Mouse (Mus musculus): ENCODE results near the gene Rnf111. TPM values are rescaled to one million over a fixed set of nuclear protein-coding genes. Genes with fewer than 3 reads are reported as not detected.
A peak's percentile ranks its signal among the peaks of the same experiment; 100 is the strongest.

The Rnf111 gene
- polyA plus RNA-seq, 1 experiment = 9.9 TPM

GRCm38 (mm10) chr9:70510998-70511583, 7.6 kb upstream of the Rnf111 start:
- Histone ChIP-seq H3K4me2 (ENCODE audit: low read depth) (no peak overlapping the region), H3K79me2 (ENCODE audit: control insufficient read depth, insufficient read depth) (no peaks in the 10 kb centered on the region), H3K27me3 (ENCODE audit: control insufficient read depth, insufficient read depth, insufficient read length) (peaks cover 22% of the 10 kb centered on the region), H3K36me3 (ENCODE audit: control insufficient read depth, insufficient read depth) (no peaks in the 10 kb centered on the region), H3ac (ENCODE audit: control insufficient read depth, insufficient read length) (no peak overlapping the region), H3K4me3 (no peak overlapping the region)
- TF ChIP-seq SRF (IDR thresholded peaks at IDR 0.05; ENCODE audit: control insufficient read depth, insufficient read length, low read depth) = no peak

GRCm38 (mm10) chr9:70509906-70510525, 6.5 kb upstream of the Rnf111 start:
- no peak for TF ChIP-seq CEBPB (IDR thresholded peaks at IDR 0.05; ENCODE audit: insufficient read depth, poor library complexity, severe bottlenecking)
- TF ChIP-seq MYOD1 (IDR thresholded peaks at IDR 0.05; ENCODE audit: control insufficient read depth in 1 of 3, insufficient read length in 2 of 3, low read depth in 2 of 3) = no peak
- TF ChIP-seq POLR2AphosphoS2 (IDR thresholded peaks at IDR 0.05; ENCODE audit: insufficient read length, low read depth) = no peak
- TF ChIP-seq MYOG (IDR thresholded peaks at IDR 0.05; ENCODE audit: control insufficient read depth in 1 of 3, insufficient read depth in 1 of 3, insufficient read length in 2 of 3, low read depth in 2 of 3) = no peak
- TF ChIP-seq TCF12 (IDR thresholded peaks at IDR 0.05; ENCODE audit: insufficient read depth, poor library complexity, severe bottlenecking) = no peak
- no peak for TF ChIP-seq E2F4 (IDR thresholded peaks at IDR 0.05; ENCODE audit: insufficient read depth)
- no peak for TF ChIP-seq TCF3 (IDR thresholded peaks at IDR 0.05; ENCODE audit: insufficient read length, low read depth)
- TF ChIP-seq POLR2A (IDR thresholded peaks at IDR 0.05; ENCODE audit: insufficient read length, low read depth) = no peak
- no peak for TF ChIP-seq MAX (IDR thresholded peaks at IDR 0.05; ENCODE audit: low read depth)
- no peak for TF ChIP-seq USF1 (IDR thresholded peaks at IDR 0.05; ENCODE audit: low read depth)
- H3K79me2 ChIP-seq (ENCODE audit: control insufficient read depth, insufficient read depth) = no peaks in the 10 kb centered on the region
- peaks cover 22% of the 10 kb centered on the region for H3K27me3 ChIP-seq (ENCODE audit: control insufficient read depth, insufficient read depth, insufficient read length)
- no peaks in the 10 kb centered on the region for H3K36me3 ChIP-seq (ENCODE audit: control insufficient read depth, insufficient read depth)
- H3K4me2 ChIP-seq (ENCODE audit: low read depth) = no peak overlapping the region
- H3ac ChIP-seq (ENCODE audit: control insufficient read depth, insufficient read length) = no peak overlapping the region
- H3K4me3 ChIP-seq = no peak overlapping the region

GRCm38 (mm10) chr9:70506787-70507186, 3.3 kb upstream of the Rnf111 start:
- no peaks in the 10 kb centered on the region for H3K36me3 ChIP-seq (ENCODE audit: control insufficient read depth, insufficient read depth)
- H3K4me2 ChIP-seq (ENCODE audit: low read depth) = no peak overlapping the region
- H3K4me3 ChIP-seq = no peak overlapping the region
- peaks cover 13% of the 10 kb centered on the region for H3K79me2 ChIP-seq (ENCODE audit: control insufficient read depth, insufficient read depth)
- peaks cover 10% of the 10 kb centered on the region for H3K27me3 ChIP-seq (ENCODE audit: control insufficient read depth, insufficient read depth, insufficient read length)
- no peak for TF ChIP-seq TCF3 (IDR thresholded peaks at IDR 0.05; ENCODE audit: insufficient read length, low read depth)
- TF ChIP-seq MYOD1 (IDR thresholded peaks at IDR 0.05; ENCODE audit: control insufficient read depth in 1 of 3, insufficient read length in 2 of 3, low read depth in 2 of 3) = peak in 1 of 3 experiments; percentile 59
- H3ac ChIP-seq (ENCODE audit: control insufficient read depth, insufficient read length) = no peak overlapping the region

- Histone ChIP-seq H3K36me3 (ENCODE audit: control insufficient read depth, insufficient read depth) (no peaks in the 10 kb centered on the region), H3K27me3 (ENCODE audit: control insufficient read depth, insufficient read depth, insufficient read length) (peaks cover 10% of the 10 kb centered on the region), H3K4me2 (ENCODE audit: low read depth) (no peak overlapping the region), H3K4me3 (no peak overlapping the region), H3K79me2 (ENCODE audit: control insufficient read depth, insufficient read depth) (peaks cover 19% of the 10 kb centered on the region), H3ac (ENCODE audit: control insufficient read depth, insufficient read length) (no peak overlapping the region)
- no peak for TF ChIP-seq USF1 (IDR thresholded peaks at IDR 0.05; ENCODE audit: low read depth)
- no peak for TF ChIP-seq POLR2AphosphoS2 (IDR thresholded peaks at IDR 0.05; ENCODE audit: insufficient read length, low read depth)
- no peak for TF ChIP-seq REST (IDR thresholded peaks at IDR 0.05; ENCODE audit: insufficient read depth, insufficient read length)
- no peak for TF ChIP-seq POLR2A (IDR thresholded peaks at IDR 0.05; ENCODE audit: insufficient read length, low read depth)
- no peak for TF ChIP-seq MYOD1 (IDR thresholded peaks at IDR 0.05; ENCODE audit: control insufficient read depth in 1 of 3, insufficient read length in 2 of 3, low read depth in 2 of 3)
- TF ChIP-seq CEBPB (IDR thresholded peaks at IDR 0.05; ENCODE audit: insufficient read depth, poor library complexity, severe bottlenecking) = no peak
- TF ChIP-seq TCF3 (IDR thresholded peaks at IDR 0.05; ENCODE audit: insufficient read length, low read depth) = no peak
- TF ChIP-seq MYOG (IDR thresholded peaks at IDR 0.05; ENCODE audit: control insufficient read depth in 1 of 3, insufficient read depth in 1 of 3, insufficient read length in 2 of 3, low read depth in 2 of 3) = no peak
- no peak for TF ChIP-seq TCF12 (IDR thresholded peaks at IDR 0.05; ENCODE audit: insufficient read depth, poor library complexity, severe bottlenecking)
- TF ChIP-seq E2F4 (IDR thresholded peaks at IDR 0.05; ENCODE audit: insufficient read depth) = no peak
- no peak for TF ChIP-seq SRF (IDR thresholded peaks at IDR 0.05; ENCODE audit: control insufficient read depth, insufficient read length, low read depth)
- no peak for TF ChIP-seq MAX (IDR thresholded peaks at IDR 0.05; ENCODE audit: low read depth)
These were observed 2.7 kb upstream of the Rnf111 start for GRCm38 (mm10) chr9:70506186-70506585.

GRCm38 (mm10) chr9:70503015-70503603, 416 bp downstream of the Rnf111 start:
- peak in 1 of 3 experiments; percentile 2 for TF ChIP-seq MYOD1 (IDR thresholded peaks at IDR 0.05; ENCODE audit: control insufficient read depth in 1 of 3, insufficient read length in 2 of 3, low read depth in 2 of 3)
- no peak for TF ChIP-seq E2F4 (IDR thresholded peaks at IDR 0.05; ENCODE audit: insufficient read depth)
- H3K27me3 ChIP-seq (ENCODE audit: control insufficient read depth, insufficient read depth, insufficient read length) = peaks cover 5% of the 10 kb centered on the region
- peak overlapping the region; percentile 83 for H3ac ChIP-seq (ENCODE audit: control insufficient read depth, insufficient read length)
- H3K4me3 ChIP-seq = peak overlapping the region; percentile 31
- peak overlapping the region; percentile 90 for H3K4me2 ChIP-seq (ENCODE audit: low read depth)
- H3K36me3 ChIP-seq (ENCODE audit: control insufficient read depth, insufficient read depth) = no peaks in the 10 kb centered on the region
- H3K79me2 ChIP-seq (ENCODE audit: control insufficient read depth, insufficient read depth) = peaks cover 49% of the 10 kb centered on the region
